Mouse (Mus musculus) heart, embryonic 10.5 days (tissue): ENCODE measurements at regions not wholly inside any gene's neighbourhood (a gene's known extent, or its start where the extent isn't known, plus 50 kb on each side); places are given as distances from the start of the nearest gene placed in this dataset. TPM values are rescaled to one million over a fixed set of nuclear protein-coding genes. Genes with fewer than 3 reads are reported as not detected.

Source experiments
- DNase-seq: peaks from one replicate; pipeline ENCODE4 v3.0.0-alpha.2; 2017; ENCODE audit warnings: low spot score
- H3K27ac ChIP-seq: fragments of 300-500 bp; sonication (generic); 2 replicates; pipeline ENCODE4 v1.5.1; 2016; ENCODE audit warnings: mild to moderate bottlenecking
- H3K27me3 ChIP-seq: fragments of 300-500 bp; sonication (generic); 2 replicates; pipeline ENCODE4 v1.6.1; 2016; ENCODE audit warnings: mild to moderate bottlenecking; ENCODE audit not compliant: poor library complexity, insufficient read depth, severe bottlenecking
- H3K36me3 ChIP-seq: fragments of 300-500 bp; sonication (generic); 2 replicates; pipeline ENCODE4 v1.6.1; 2016; ENCODE audit warnings: mild to moderate bottlenecking, moderate library complexity
- H3K4me1 ChIP-seq: fragments of 300-500 bp; sonication (generic); 2 replicates; pipeline ENCODE4 v1.6.1; 2016; ENCODE audit warnings: mild to moderate bottlenecking
- H3K4me3 ChIP-seq: fragments of 300-500 bp; sonication (generic); 2 replicates; pipeline ENCODE4 v1.5.1; 2016; ENCODE audit warnings: mild to moderate bottlenecking, moderate library complexity
- H3K9me3 ChIP-seq: fragments of 300-500 bp; sonication (generic); 2 replicates; pipeline ENCODE4 v1.6.1; 2016; ENCODE audit warnings: mild to moderate bottlenecking, moderate library complexity
- WGBS: fragments of 180-500 bp; shearing (Covaris S2); methylation state at CpG from one replicate; pipeline ENCODE4 v1.1.7; 2016; 5-methylcytosine and 5-hydroxymethylcytosine counted together
- microRNA-seq: library from miRNA; unstranded; fragments of <30 nt; microRNA quantifications from one replicate; pipeline ENCODE4, GENCODE M21; 2017

DNA sequence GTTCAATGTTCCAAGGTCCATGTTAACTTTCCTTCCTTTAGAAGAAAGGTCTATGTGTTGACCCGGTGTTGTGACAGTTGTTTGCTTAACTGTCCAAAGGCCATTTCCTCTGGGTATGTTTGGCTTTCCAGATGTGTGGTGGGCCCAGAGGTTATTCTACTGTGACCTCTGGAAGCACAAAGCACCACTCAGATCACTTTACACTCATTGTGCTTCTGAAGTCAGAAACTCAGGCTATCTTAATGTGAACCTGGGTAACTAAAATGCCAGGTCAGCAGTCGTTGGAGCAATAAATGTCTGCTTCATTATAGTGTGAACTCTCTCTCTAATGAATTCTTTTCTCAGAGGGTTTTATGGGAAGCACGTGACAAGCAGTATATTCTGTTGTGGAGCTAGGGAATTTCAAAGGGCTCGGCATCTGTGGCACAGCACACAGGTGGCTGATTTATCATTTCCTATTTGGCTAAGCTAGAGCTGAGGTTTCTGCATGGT is 68.5 kb upstream of the Klf12 start:
- 0 out of 2 replicates have a peak, but pooled peaks cover 4% of the 10 kb centered on the region for H3K4me1 ChIP-seq

DNA sequence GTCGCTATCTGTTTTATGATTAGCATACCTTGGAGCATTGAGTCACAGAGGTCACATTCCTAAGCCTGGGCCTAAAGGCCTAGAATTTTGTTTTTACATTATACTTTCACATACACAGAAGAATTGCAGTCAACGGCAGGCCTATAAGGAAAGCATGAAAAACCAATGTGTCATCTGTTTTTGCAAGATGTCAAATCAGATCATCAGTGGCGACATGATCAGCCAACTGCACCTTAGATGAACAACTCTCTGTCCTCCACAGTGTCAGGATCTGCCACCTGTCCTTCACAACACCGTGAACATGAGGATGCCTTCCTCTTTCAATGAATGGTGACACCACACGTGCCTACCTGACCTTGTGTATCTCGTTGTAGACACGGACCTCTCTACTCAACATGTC is 66.5 kb upstream of the Klf12 start:
- no peak for DNase-seq
- Histone ChIP-seq H3K36me3 (no peaks in the 10 kb centered on the region), H3K4me3 (no peak overlapping the region), H3K9me3 (no peaks in the 10 kb centered on the region), H3K27me3 (no peaks in the 10 kb centered on the region), H3K4me1 (no peaks in the 10 kb centered on the region), H3K27ac (no peak overlapping the region)
- 90% methylated on average over 7 of the region's 7 CpGs for WGBS

More for the DNA sequence above, 68.5 kb upstream of the Klf12 start:
- Histone ChIP-seq H3K27me3 (no peaks in the 10 kb centered on the region), H3K4me3 (no peak overlapping the region), H3K9me3 (no peaks in the 10 kb centered on the region), H3K36me3 (no peaks in the 10 kb centered on the region), H3K27ac (no peak overlapping the region)
- WGBS = 58% methylated on average over 4 of the region's 4 CpGs
- no peak for DNase-seq

DNA sequence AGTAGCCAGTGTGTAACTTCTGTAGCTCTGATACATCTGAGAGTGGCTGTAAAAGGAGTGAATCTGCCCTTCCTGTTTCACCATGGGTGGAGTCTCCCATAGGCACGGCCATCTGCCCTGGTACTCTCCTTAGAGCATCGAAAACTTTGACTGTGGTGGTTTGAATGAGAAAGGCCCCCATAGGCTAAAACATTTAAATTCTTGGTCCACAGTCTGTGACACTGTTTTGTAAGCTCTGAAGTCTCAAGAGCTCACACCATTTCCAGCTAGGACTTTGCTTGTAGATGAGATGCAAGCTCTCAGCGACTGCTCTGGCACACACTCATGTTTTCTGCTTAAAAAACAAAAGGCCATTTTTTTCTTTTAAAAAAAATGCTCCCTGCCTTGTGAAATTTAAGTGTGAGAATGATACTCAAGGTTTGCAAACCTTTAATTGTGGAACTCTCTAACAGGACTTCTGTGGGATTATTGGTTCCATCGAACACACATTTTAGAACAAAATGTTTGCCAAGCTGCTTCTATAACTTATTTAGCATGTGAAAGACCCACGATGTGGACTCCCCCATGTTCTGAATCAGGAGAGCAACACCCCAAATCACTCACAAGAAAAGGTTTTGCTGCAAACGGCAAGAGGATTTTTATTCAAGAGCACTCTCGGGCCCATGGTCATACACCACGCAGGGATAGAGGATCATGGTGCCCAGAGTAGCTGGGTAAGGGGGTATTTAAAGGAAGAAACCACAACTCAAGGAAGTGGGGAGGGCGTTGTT is 65.7 kb upstream of the Klf12 start:
- no peaks in the 10 kb centered on the region for H3K9me3 ChIP-seq
- H3K36me3 ChIP-seq = no peaks in the 10 kb centered on the region
- H3K27me3 ChIP-seq = no peaks in the 10 kb centered on the region
- no peak for DNase-seq
- 81% methylated on average over 9 of the region's 9 CpGs for WGBS
- no peaks in the 10 kb centered on the region for H3K4me1 ChIP-seq
- no peak overlapping the region for H3K4me3 ChIP-seq
- H3K27ac ChIP-seq = no peak overlapping the region

DNA sequence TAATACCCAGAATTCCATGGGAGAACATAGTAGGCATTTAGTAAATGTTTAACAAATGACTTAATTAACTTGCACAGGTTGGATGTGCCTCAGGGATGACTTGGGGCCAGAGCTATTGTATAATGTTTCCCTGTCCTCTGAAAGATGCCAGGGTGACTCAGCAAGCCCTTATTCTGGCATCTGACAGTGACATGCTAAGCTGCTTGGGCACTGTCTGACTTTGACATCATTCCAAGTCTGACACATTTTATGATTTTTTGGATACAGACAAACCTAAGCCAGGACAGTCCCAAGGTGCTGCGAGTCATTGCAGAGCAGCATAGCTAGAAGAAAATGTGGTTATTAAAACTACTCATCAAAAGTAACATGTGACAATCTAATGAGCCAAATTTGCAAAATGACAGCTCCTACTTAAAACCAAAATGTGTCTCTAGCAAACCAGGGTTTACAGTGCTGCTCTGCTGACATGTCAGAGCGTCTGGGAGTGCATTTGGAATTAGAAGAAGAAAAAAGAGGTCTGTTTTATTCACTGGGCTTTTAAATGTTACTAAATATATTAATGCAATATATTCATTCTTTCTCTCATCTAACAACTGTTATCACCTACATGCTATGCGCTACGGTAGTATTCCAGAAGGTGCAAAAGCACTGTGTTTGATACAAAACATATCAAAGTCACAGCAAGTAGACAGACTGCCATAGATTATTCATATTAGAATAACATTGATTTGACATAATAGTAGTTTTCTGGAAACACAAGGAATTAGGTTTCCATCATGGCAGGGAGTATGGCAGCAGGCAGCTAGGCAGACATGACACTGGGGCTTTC is 64.1 kb upstream of the Klf12 start:
- H3K4me1 ChIP-seq = no peaks in the 10 kb centered on the region
- no peak overlapping the region for H3K4me3 ChIP-seq
- no peak overlapping the region for H3K27ac ChIP-seq
- 89% methylated on average over 4 of the region's 4 CpGs for WGBS
- no peaks in the 10 kb centered on the region for H3K36me3 ChIP-seq
- no peaks in the 10 kb centered on the region for H3K9me3 ChIP-seq
- DNase-seq = no peak
- H3K27me3 ChIP-seq = no peaks in the 10 kb centered on the region

- 85% methylated on average over 4 of the region's 4 CpGs for WGBS
- DNase-seq = no peak
Measured at GRCm38 (mm10) chr14:100336926-100337325, 52.4 kb upstream of the Klf12 start.

More at GRCm38 (mm10) chr14:100336926-100337325, 52.4 kb upstream of the Klf12 start:
- no peak overlapping the region for H3K4me3 ChIP-seq
- no peaks in the 10 kb centered on the region for H3K36me3 ChIP-seq
- no peaks in the 10 kb centered on the region for H3K4me1 ChIP-seq
- H3K27ac ChIP-seq = no peak overlapping the region
- H3K9me3 ChIP-seq = no peaks in the 10 kb centered on the region
- H3K27me3 ChIP-seq = no peaks in the 10 kb centered on the region

Small RNA genes in the stretch of these regions (microRNA-seq; reads per million reads assigned to microRNA genes)
- gene Gm22401 = not detected
